Mouse (Mus musculus): ENCODE data around the gene Lsm2.

DNA sequence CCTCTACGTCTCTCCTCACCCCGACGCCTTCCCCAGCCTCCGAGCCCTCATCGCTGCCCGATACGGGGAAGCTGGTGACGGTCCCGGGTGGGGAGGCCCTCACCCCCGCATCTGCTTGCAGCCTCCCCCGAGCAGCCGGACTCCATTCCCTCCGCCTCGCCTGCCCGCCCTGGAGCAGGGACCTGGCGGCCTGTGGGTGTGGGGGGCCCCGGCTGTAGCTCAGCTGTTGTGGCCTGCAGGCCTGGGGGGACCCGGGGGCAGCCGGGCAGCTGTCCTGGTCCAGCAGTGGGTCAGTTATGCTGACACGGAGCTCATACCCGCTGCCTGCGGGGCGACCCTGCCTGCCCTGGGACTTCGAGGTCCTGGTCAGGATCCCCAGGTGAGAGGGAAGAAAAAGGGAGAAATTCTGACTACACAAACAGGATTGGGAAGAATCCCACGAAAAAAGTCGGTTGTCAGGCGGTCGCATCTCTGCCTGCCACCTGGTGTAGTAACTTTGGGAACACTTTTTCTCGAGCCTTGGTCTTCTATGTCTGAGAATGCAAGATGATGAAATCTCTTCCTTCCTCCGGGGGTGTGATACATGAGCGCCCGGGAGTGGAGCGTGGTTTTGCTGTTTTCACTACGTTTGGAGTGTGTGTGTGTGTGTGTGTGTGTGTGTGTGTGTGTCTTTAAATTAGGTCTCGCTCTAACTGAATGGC, 19.9 kb downstream of the Lsm2 start:
- TF ChIP-seq CTCF (IDR thresholded peaks at IDR 0.05; ENCODE audit: low read depth) (no peak), EP300 (IDR thresholded peaks at IDR 0.05; ENCODE audit: low read depth) (no peak)
